Mouse (Mus musculus): ENCODE results near the gene Alg5. TPM values are rescaled to one million over a fixed set of nuclear protein-coding genes. Genes with fewer than 3 reads are reported as not detected.

Gene Alg5
- polyA plus RNA-seq, 1 experiment from 2014 or later: 40.5 TPM

- H3K4me3 ChIP-seq (ENCODE audit: low read depth, low read length): no peak overlapping the region
- no peak overlapping the region for H3K27ac ChIP-seq (ENCODE audit: low read depth, low read length)
- H3K9me3 ChIP-seq (ENCODE audit: control insufficient read depth, low read length): no peaks in the 10 kb centered on the region
- no peak overlapping the region for H3K4me2 ChIP-seq
- H3K9ac ChIP-seq (ENCODE audit: low read length): no peak overlapping the region
- DNase-seq (ENCODE audit: low spot score, missing footprints) (no peak), ATAC-seq (ENCODE audit: low FRiP score) (no peak)
- no peaks in the 10 kb centered on the region for H3K27me3 ChIP-seq (ENCODE audit: control insufficient read depth, insufficient read depth, low read length)
- H3K4me1 ChIP-seq (ENCODE audit: control insufficient read depth, insufficient read depth, low read length): 0 out of 2 replicates have a peak, but pooled peaks cover 2% of the 10 kb centered on the region
- 93% methylated on average over 8 of the region's 8 CpGs for WGBS
- H3K36me3 ChIP-seq (ENCODE audit: control insufficient read depth, insufficient read depth, low read length): no peaks in the 10 kb centered on the region
Observed at GRCm38 (mm10) chr3:54768592-54768991, 33.3 kb downstream of the Alg5 start.

- no peaks in the 10 kb centered on the region for H3K36me3 ChIP-seq (ENCODE audit: control insufficient read depth, insufficient read depth, low read length)
- H3K27me3 ChIP-seq (ENCODE audit: control insufficient read depth, insufficient read depth, low read length): no peaks in the 10 kb centered on the region
- no peak overlapping the region for H3K27ac ChIP-seq (ENCODE audit: low read depth, low read length)
- no peak overlapping the region for H3K9ac ChIP-seq (ENCODE audit: low read length)
- WGBS: 63% methylated on average over 17 of the region's 17 CpGs
- H3K9me3 ChIP-seq (ENCODE audit: control insufficient read depth, low read length): no peaks in the 10 kb centered on the region
- no peak overlapping the region for H3K4me3 ChIP-seq (ENCODE audit: low read depth, low read length)
- DNase-seq (ENCODE audit: low spot score, missing footprints): no peak
- no peak for ATAC-seq (ENCODE audit: low FRiP score)
- H3K4me2 ChIP-seq: no peak overlapping the region
- 0 out of 2 replicates have a peak, but pooled peaks cover 2% of the 10 kb centered on the region for H3K4me1 ChIP-seq (ENCODE audit: control insufficient read depth, insufficient read depth, low read length)
Observed at GRCm38 (mm10) chr3:54769349-54770275, 34.3 kb downstream of the Alg5 start.

- H3K4me1 ChIP-seq (ENCODE audit: control insufficient read depth, insufficient read depth, low read length): 0 out of 2 replicates have a peak, but pooled peaks cover 2% of the 10 kb centered on the region
- H3K9ac ChIP-seq (ENCODE audit: low read length): no peak overlapping the region
- H3K27ac ChIP-seq (ENCODE audit: low read depth, low read length): no peak overlapping the region
- H3K27me3 ChIP-seq (ENCODE audit: control insufficient read depth, insufficient read depth, low read length): no peaks in the 10 kb centered on the region
- ATAC-seq (ENCODE audit: low FRiP score) (no peak), DNase-seq (ENCODE audit: low spot score, missing footprints) (no peak)
- WGBS: 82% methylated on average over 6 of the region's 6 CpGs
- no peaks in the 10 kb centered on the region for H3K36me3 ChIP-seq (ENCODE audit: control insufficient read depth, insufficient read depth, low read length)
- no peaks in the 10 kb centered on the region for H3K9me3 ChIP-seq (ENCODE audit: control insufficient read depth, low read length)
- H3K4me2 ChIP-seq: no peak overlapping the region
- H3K4me3 ChIP-seq (ENCODE audit: low read depth, low read length): no peak overlapping the region
Observed at GRCm38 (mm10) chr3:54773613-54774012, 38.3 kb downstream of the Alg5 start.

GRCm38 (mm10) chr3:54775989-54776631 lies 40.8 kb downstream of the Alg5 start:
- H3K36me3 ChIP-seq (ENCODE audit: control insufficient read depth, insufficient read depth, low read length): no peaks in the 10 kb centered on the region
- H3K9me3 ChIP-seq (ENCODE audit: control insufficient read depth, low read length): no peaks in the 10 kb centered on the region
- H3K27me3 ChIP-seq (ENCODE audit: control insufficient read depth, insufficient read depth, low read length): no peaks in the 10 kb centered on the region
- H3K9ac ChIP-seq (ENCODE audit: low read length): no peak overlapping the region
- ATAC-seq (ENCODE audit: low FRiP score): no peak
- no peak overlapping the region for H3K4me2 ChIP-seq
- no peak overlapping the region for H3K4me3 ChIP-seq (ENCODE audit: low read depth, low read length)
- no peaks in the 10 kb centered on the region for H3K4me1 ChIP-seq (ENCODE audit: control insufficient read depth, insufficient read depth, low read length)
- no peak for DNase-seq (ENCODE audit: low spot score, missing footprints)
- H3K27ac ChIP-seq (ENCODE audit: low read depth, low read length): no peak overlapping the region
- WGBS: 59% methylated on average over 7 of the region's 7 CpGs

DNA sequence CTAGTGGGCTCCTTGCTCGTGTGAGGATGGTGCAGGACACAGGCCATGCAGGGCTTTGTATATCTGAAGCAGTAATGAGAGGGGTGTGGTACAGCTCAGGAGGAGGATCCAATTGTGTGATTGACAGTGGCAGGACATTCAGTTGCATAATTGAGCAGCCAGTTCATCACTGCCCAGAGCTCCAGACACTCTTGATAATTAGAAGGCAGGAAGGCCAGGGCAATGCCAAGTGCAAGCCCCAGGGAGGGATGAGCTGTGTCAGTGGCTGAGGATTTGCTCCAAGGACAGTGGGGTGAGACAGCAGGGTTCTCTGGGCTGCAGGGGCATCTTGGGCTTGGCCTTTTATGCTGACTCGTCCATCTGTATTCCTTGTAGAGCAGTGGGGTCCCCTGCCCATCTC lies 55.3 kb downstream of the Alg5 start:
- DNase-seq (ENCODE audit: low spot score, missing footprints) (no peak), ATAC-seq (ENCODE audit: low FRiP score) (no peak)
- Histone ChIP-seq H3K9ac (ENCODE audit: low read length) (no peak overlapping the region), H3K27me3 (ENCODE audit: control insufficient read depth, insufficient read depth, low read length) (no peaks in the 10 kb centered on the region), H3K4me3 (ENCODE audit: low read depth, low read length) (no peak overlapping the region), H3K36me3 (ENCODE audit: control insufficient read depth, insufficient read depth, low read length) (no peaks in the 10 kb centered on the region), H3K4me2 (no peak overlapping the region), H3K4me1 (ENCODE audit: control insufficient read depth, insufficient read depth, low read length) (no peaks in the 10 kb centered on the region), H3K9me3 (ENCODE audit: control insufficient read depth, low read length) (peaks cover 5% of the 10 kb centered on the region; the same call in 1 of the 2 replicates), H3K27ac (ENCODE audit: low read depth, low read length) (no peak overlapping the region)
- WGBS: 64% methylated on average over 2 of the region's 2 CpGs

GRCm38 (mm10) chr3:54791822-54792677 lies 56.7 kb downstream of the Alg5 start:
- no peak overlapping the region for H3K4me2 ChIP-seq
- no peaks in the 10 kb centered on the region for H3K4me1 ChIP-seq (ENCODE audit: control insufficient read depth, insufficient read depth, low read length)
- WGBS: 79% methylated on average over 10 of the region's 10 CpGs
- H3K4me3 ChIP-seq (ENCODE audit: low read depth, low read length): no peak overlapping the region
- H3K27me3 ChIP-seq (ENCODE audit: control insufficient read depth, insufficient read depth, low read length): no peaks in the 10 kb centered on the region
- no peak overlapping the region for H3K9ac ChIP-seq (ENCODE audit: low read length)
- no peak overlapping the region for H3K27ac ChIP-seq (ENCODE audit: low read depth, low read length)
- 0 out of 2 replicates have a peak, but pooled peaks have one; percentile 14 for ATAC-seq (ENCODE audit: low FRiP score)
- no peaks in the 10 kb centered on the region for H3K36me3 ChIP-seq (ENCODE audit: control insufficient read depth, insufficient read depth, low read length)
- peaks cover 5% of the 10 kb centered on the region; the same call in 1 of the 2 replicates for H3K9me3 ChIP-seq (ENCODE audit: control insufficient read depth, low read length)
- no peak for DNase-seq (ENCODE audit: low spot score, missing footprints)

GRCm38 (mm10) chr3:54793762-54794161 lies 58.4 kb downstream of the Alg5 start:
- no peak for DNase-seq (ENCODE audit: low spot score, missing footprints)
- no peaks in the 10 kb centered on the region for H3K27me3 ChIP-seq (ENCODE audit: control insufficient read depth, insufficient read depth, low read length)
- H3K9ac ChIP-seq (ENCODE audit: low read length): no peak overlapping the region
- ATAC-seq (ENCODE audit: low FRiP score): no peak
- H3K4me2 ChIP-seq: no peak overlapping the region
- WGBS: 83% methylated on average over 6 of the region's 6 CpGs
- H3K9me3 ChIP-seq (ENCODE audit: control insufficient read depth, low read length): peaks cover 5% of the 10 kb centered on the region; the same call in 1 of the 2 replicates
- H3K4me1 ChIP-seq (ENCODE audit: control insufficient read depth, insufficient read depth, low read length): no peaks in the 10 kb centered on the region
- no peaks in the 10 kb centered on the region for H3K36me3 ChIP-seq (ENCODE audit: control insufficient read depth, insufficient read depth, low read length)
- H3K4me3 ChIP-seq (ENCODE audit: low read depth, low read length): no peak overlapping the region
- no peak overlapping the region for H3K27ac ChIP-seq (ENCODE audit: low read depth, low read length)

DNA sequence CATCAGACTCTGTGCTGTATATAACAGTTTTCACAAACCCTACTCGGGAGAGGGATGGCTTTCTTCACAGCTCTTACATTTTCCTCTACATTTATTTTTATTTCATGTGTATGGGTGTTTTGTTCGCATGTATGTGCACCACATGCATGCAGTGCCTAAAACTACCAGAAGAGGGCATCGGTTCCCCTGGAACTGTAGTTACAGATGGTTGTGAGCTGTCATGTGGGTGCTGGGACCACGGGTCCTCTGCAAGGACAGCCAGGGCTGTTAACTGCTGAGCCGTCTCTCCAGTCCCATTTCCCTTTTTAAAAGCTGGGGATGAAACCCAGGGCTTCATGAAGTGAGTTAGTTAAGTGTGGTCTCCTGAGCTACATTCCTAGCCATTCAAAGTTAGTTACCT lies 60.0 kb downstream of the Alg5 start:
- H3K27ac ChIP-seq (ENCODE audit: low read depth, low read length): no peak overlapping the region
- no peaks in the 10 kb centered on the region for H3K36me3 ChIP-seq (ENCODE audit: control insufficient read depth, insufficient read depth, low read length)
- H3K9ac ChIP-seq (ENCODE audit: low read length): no peak overlapping the region
- H3K9me3 ChIP-seq (ENCODE audit: control insufficient read depth, low read length): peaks cover 5% of the 10 kb centered on the region; the same call in 1 of the 2 replicates
- no peaks in the 10 kb centered on the region for H3K27me3 ChIP-seq (ENCODE audit: control insufficient read depth, insufficient read depth, low read length)
- 91% methylated on average over 5 of the region's 5 CpGs for WGBS
- H3K4me1 ChIP-seq (ENCODE audit: control insufficient read depth, insufficient read depth, low read length): no peaks in the 10 kb centered on the region
- no peak overlapping the region for H3K4me3 ChIP-seq (ENCODE audit: low read depth, low read length)
- ATAC-seq (ENCODE audit: low FRiP score) (no peak), DNase-seq (ENCODE audit: low spot score, missing footprints) (no peak)
- no peak overlapping the region for H3K4me2 ChIP-seq
